Mouse (Mus musculus): Measurements from ENCODE around the gene Pard3b. TPM values are rescaled to one million over a fixed set of nuclear protein-coding genes. Genes with fewer than 3 reads are reported as not detected.

The Pard3b gene
- total RNA-seq, 2 experiments from 2014 or later, result 1.4 to 2.0 TPM

DNA sequence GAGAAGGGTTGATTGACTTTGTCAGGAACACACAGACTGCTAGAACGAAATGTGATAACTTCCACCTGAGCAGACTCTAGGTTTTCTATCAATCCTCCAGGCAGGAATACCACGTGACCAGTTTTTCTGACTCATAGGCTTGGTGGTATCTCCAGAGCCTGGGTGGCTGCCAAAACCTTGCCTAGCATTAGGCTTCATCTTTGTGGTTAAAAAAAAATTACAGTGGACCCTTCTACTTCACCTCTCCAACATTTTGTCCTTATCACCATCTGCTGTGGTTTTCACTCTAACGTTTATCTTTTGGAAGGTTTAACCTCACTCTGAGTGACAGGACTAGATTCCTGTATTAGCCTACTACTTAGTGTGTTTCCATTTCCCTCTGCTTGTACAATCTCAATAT lies 403.1 kb downstream of the Pard3b start:
- peak; percentile 63 for ATAC-seq (replicated peaks; ENCODE audit: low FRiP score, low TSS enrichment, poor library complexity, severe bottlenecking)

DNA sequence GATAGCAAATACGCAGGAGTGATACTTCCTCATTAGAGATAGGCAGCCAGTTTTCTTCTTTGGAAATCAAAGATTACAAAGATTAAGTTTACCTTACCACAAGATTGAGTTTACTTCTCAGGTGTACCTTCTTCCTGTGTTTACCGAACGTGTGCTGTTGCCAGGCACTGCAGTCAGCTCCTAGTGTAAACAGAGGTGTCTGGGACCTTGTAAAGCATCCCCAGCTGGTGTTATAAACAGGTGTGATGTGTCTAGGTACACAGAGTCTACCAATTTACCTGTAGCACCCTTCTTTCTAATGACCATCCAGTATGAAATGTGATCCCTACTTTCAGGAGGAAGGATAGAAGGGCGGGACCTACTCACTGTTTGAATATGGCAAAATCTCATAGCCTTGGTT lies 410.0 kb downstream of the Pard3b start:
- ATAC-seq (replicated peaks; ENCODE audit: low FRiP score, low TSS enrichment, poor library complexity, severe bottlenecking), result no peak

DNA sequence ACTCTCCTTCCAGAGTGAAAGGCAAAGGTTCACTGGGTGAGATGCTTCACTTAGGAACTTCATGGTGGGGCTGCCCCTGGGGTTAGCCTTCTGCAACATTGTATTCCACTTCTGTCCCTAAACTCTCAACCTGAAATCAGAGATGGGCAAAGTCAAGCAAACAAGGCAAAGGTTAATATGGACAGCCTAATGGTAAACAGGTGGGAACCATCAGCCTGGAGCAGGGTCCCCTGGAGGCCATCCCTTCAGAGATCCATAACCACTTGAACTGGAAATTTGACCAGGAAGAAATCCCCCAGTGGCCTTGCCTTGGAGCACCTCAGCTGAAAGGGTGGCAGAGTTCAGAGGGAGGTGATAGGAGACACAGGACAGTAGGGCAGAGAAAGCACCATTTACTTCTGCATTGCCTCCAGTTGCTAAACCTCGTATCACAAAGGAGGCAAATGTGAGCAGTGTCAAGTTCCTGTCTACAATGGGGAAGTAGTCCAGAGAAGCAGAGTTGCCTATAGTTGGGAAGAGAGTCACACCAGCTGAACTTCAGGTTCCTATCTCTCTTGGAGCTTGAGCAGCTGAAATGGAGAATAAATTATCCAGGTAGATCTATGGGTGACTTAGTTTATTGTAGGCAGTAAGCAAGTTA lies 412.7 kb downstream of the Pard3b start:
- no peak for ATAC-seq (replicated peaks; ENCODE audit: low FRiP score, low TSS enrichment, poor library complexity, severe bottlenecking)

DNA sequence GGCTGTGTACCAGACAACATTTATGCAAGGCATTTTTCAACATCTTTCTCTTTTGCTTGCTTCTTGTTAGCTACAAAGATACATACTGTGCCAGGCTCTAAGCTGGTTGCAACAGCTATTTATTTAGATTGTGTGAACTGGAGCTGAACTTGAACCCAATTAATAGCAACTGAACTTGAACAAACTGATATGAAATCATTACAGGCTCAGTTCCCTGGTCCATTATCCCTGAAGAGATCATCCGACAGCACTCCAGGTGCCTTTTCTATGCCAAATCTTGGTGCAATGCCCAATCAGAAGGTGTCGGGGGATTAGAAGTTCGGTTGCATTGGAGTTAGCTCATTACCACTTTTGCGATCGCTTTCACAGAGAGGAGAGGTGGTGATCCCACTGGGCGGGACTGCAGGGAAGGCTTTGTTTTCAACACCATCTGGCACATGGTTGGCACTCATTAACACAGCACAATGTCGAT lies 414.6 kb downstream of the Pard3b start:
- no peak for ATAC-seq (replicated peaks; ENCODE audit: low FRiP score, low TSS enrichment, poor library complexity, severe bottlenecking)

DNA sequence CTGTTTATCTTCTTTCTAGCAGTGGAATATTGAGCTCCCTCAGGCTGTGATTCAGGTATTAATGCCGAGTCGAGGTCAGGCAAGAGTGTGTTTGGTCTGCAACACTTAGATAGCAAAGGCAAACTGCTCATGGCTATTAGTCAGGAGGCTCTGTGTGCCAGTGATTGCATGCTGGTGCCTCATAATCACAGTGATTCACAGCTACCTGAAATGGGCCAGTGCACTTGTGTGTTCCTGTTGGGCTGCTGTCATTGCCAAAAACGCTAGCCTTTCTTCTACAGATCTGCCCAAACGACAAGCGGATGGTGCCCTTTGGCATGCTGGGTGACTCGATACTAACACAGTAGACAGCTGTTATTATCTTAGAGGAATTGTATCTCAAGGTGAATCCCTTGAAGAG lies 416.7 kb downstream of the Pard3b start:
- no peak for ATAC-seq (replicated peaks; ENCODE audit: low FRiP score, low TSS enrichment, poor library complexity, severe bottlenecking)

DNA sequence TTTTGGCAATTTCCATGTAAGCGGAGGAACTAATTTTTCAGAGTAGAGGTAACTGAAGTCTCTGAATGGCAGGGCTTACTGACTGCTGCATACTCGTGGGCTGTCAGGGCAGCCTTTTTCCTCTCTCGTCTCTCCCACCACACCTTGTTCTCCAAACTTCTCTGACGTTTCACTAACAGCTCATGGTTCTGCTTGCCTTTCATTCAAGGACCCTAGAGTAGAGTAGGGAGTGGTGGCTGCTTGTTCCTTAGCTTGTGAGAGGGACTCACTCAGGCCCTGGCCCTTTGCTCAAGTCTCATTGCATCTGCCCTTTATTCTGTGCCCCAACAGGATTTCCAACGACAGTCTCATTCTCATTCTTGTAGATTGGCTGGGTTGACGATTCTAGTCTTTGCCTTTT lies 432.0 kb downstream of the Pard3b start:
- ATAC-seq (replicated peaks; ENCODE audit: low FRiP score, low TSS enrichment, poor library complexity, severe bottlenecking), result no peak

DNA sequence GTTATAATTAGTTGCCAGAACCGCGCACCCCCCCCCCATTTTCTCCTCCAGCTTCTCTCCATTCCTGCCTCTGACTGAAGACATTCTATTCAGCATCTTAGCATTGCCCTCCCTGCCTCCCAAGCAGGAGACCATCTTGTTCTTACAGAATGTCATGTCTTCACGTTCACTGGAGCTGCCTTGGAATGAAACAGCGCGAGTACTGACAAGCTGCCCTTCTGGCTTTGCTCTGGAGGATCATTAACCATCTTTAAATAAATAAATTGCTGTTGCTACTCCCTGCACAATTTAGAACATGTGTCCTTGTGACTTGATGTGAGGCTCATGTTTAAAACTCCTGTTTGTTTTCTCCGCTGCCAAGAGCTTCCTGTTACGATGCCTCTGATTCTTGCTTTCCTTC lies 432.5 kb downstream of the Pard3b start:
- no peak for ATAC-seq (replicated peaks; ENCODE audit: low FRiP score, low TSS enrichment, poor library complexity, severe bottlenecking)

DNA sequence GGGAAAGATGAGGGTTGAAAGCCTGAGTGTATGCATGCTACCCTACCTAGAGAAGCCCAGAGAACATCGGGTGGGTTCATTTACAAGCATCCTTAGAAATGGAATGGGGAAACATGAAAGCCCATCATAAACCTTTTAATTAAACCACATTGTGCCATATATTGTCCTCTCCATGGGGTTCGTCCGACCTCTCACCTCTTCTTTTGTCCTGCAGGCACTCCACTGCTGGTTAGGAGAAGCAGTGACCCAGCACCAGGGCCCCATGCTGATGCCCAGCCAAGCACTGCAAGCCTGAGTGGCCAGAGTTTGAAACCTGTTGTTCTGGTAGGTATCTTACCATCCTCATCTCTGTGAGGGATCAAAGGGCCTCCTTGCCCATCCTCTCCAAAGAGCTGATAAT lies 437.5 kb downstream of the Pard3b start:
- ATAC-seq (replicated peaks; ENCODE audit: low FRiP score, low TSS enrichment, poor library complexity, severe bottlenecking), result no peak

DNA sequence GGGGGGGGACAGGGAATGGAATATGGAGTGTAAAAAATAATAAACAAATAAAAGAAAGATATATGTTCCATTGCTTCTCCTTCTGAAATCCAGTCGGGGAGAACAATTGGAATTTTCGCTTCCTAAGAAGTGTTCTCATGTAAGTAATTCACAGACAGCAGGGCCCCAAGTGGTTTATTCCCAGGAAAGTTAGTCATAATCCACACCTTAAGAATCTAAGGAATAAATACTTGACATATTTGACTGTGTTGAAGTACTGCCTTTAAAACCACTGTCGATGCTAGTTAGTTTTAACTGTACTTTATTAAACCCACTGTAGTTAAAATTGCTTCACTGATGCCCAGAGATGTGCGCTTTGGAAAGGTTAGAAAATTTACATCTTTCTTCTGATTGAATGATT lies 442.5 kb downstream of the Pard3b start:
- ATAC-seq (replicated peaks; ENCODE audit: low FRiP score, low TSS enrichment, poor library complexity, severe bottlenecking), result no peak

DNA sequence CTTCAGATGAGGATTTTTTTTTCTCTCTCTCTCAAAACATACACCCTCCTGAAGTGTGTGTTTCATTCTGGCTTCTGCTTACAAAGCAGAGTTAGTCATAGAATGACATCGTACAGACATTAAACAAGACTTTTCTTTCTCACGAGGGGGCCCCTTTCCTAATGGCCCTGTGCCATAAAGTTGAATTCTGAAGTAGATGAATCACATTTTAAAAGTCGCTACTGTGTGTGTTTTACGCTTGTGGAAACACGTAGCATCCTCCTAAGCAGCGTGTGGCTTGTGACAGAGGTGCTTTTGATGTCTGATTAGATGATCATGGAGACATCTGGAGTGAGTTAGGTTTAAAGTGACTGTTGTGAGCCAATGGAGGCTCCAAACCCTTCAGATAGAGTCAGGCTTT lies 447.4 kb downstream of the Pard3b start:
- ATAC-seq (replicated peaks; ENCODE audit: low FRiP score, low TSS enrichment, poor library complexity, severe bottlenecking), result no peak

DNA sequence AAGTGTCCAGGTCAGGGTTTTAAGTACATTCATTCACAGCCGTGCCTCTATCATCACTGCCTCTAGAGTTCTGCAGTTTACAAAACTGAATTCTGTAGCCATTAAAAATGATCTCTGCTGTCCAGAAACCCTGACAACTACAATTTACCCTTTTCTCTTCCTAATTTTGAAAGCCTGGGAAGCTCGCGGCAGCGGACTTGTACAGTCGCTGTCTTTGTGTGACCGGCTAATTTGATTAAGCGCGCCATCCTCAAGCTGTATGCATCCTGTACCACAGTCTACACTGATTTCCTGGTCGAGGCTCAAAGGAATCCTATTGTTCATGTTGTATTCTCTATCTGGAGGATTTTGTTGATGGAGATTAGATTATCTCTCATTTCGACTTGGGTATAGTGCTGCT lies 448.8 kb downstream of the Pard3b start:
- ATAC-seq (replicated peaks; ENCODE audit: low FRiP score, low TSS enrichment, poor library complexity, severe bottlenecking), result no peak

DNA sequence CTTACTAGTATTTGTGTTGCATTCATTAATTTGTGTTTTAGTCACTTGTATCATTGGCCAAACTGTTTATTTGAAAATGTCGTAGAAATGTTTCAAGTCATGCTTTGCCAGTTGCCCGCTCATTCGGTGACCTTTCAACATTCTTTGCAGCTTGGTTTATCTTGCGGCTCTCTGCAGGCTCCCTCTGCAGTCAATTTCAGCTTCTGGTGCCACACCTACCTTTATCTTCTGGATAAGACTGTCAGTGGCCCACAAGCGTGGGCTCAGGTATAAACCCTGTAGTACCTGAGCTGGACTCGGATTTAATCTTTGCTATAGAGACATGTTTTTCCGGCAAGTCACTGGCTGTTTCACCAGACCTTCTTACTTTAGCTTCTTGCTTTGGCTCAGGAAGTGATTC lies 456.3 kb downstream of the Pard3b start:
- no peak for ATAC-seq (replicated peaks; ENCODE audit: low FRiP score, low TSS enrichment, poor library complexity, severe bottlenecking)

DNA sequence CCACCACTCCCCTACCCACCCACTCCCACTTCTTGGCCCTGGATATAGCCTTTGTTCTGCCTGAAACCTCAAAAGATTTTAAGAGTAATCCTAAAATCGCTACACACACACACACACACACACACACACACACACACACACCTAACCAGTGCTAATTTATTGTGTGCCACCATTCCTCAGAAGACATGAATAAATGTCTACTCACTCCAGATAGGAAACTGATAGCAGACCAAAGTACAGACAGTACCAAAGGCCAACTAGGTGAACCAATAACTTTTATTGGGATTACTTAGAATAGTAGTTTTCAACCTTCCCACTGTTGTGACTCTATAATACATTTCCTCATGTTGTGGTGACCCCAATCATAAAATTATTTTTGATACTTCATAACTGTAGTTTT lies 483.8 kb downstream of the Pard3b start:
- ATAC-seq (replicated peaks; ENCODE audit: low FRiP score, low TSS enrichment, poor library complexity, severe bottlenecking), result no peak

DNA sequence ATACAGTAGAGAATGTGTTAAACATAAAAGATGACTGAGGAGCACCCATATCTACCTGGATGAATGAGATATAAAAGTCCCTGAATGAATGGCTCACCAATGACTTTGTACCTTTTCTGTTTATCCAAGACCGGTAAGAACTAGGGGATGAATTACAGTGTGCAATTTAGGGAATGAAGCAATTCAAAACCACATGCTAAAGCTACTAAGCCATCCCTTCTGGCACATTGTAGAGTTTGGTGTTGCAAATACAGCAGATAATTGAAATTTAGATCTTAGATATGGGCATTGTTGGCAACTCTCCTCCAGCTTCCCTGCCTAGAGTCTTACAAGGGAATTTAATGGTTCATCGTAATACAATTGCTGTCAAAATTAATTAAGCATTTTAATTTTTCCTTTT lies 490.6 kb downstream of the Pard3b start:
- no peak for ATAC-seq (replicated peaks; ENCODE audit: low FRiP score, low TSS enrichment, poor library complexity, severe bottlenecking)

DNA sequence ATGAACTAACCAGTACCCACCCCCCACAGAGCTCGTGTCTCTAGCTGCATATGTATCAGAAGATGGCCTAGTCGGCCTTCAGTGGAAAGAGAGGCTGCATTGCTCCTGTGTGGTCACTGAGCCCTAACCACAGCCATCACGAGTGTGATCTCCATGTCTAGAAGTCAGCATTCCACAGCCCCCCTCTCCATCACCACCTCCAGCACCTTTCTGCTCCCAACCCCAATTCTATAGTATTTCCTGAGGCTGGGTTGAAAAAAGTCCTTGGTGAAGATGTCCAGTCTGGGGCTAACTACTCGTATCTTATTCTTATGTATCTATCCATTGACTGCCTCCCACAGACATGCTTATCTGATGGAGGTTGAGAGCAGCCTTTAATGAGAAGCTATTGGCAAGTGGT lies 509.5 kb downstream of the Pard3b start:
- no peak for ATAC-seq (replicated peaks; ENCODE audit: low FRiP score, low TSS enrichment, poor library complexity, severe bottlenecking)

DNA sequence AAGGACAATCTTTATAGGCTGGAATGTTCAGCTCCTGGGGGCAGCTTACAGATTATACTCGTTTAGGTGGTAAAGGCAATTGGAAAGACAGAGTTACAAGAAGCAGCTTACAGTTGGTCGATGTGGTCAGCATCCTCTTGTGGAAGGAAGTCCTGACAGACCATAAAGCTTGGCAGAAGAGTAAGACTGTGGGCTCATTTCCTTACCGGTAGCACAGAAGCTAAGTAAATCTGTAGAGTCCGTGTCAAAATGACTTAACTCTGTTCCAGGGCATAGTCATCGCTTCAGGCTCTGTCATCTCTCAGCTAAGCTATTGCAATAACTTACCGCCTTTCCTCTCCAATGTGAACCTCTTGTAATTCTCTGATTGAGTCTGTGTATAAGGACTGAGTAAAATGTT lies 510.2 kb downstream of the Pard3b start:
- no peak for ATAC-seq (replicated peaks; ENCODE audit: low FRiP score, low TSS enrichment, poor library complexity, severe bottlenecking)

DNA sequence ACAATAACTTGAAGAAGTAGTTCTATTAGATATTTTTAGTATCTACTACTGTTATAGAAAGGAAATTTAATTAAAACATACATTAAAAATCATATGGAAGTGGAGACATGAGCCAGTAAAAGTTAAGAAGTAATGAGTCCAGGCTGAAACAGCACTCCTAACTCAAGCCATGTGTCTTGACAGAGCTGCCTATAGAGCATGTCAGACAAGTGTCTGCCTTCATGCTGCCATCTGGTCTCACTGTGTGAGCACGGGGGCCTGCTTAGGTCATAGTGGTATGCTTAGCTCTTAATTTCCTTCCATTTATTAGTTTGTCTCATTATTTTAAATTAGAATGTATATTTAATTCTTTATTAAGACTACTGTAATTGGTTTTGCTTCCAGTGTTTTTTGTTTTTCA lies 517.3 kb downstream of the Pard3b start:
- ATAC-seq (replicated peaks; ENCODE audit: low FRiP score, low TSS enrichment, poor library complexity, severe bottlenecking), result no peak

DNA sequence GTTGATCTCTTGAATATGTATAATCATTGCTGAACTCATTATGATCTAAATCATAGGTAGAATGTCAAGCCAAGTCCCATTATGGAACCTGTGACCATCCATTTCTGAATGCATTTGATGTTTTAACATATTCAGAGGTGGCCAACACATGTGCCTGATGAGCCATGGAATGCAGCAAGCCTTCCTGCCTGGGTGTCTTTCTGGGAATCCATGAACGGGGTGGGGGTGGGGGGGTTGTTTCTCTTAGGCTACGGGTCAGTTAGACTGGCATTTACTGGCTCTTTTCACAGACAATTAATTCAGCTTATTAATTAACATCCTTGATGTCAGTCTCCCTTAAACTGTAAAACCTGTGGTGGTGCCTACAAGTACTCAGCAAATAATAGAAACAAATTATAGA lies 521.0 kb downstream of the Pard3b start:
- no peak for ATAC-seq (replicated peaks; ENCODE audit: low FRiP score, low TSS enrichment, poor library complexity, severe bottlenecking)

DNA sequence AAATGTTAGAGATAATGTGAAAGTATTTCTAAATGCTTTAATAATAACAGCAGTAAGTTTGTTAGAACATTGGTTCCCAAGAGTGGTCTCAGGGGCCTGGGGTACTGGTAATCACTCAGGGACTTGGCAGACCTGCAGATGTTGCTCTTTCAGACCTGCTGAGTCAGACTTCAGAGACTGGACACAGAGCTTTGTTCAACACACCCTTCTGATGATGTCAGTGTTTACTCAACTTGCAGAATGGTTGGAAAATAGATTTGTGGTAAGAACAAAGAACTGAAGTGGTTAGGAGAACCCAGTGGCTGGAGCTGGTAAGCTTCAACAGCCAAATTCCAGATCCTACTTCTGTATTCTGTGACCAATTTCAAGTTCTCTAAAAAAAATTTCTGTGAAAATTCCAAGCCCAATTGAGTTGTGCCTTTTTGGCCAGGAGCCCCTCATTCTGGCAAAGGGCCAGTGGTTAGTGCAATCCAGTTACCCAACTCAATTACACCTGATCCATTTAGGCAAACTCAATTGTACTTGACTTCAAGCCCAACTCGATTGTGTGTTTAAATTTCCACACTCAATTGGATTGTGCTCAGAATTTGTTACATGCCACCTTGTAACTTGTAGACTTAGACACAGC lies 536.5 kb downstream of the Pard3b start:
- ATAC-seq (replicated peaks; ENCODE audit: low FRiP score, low TSS enrichment, poor library complexity, severe bottlenecking), result no peak

DNA sequence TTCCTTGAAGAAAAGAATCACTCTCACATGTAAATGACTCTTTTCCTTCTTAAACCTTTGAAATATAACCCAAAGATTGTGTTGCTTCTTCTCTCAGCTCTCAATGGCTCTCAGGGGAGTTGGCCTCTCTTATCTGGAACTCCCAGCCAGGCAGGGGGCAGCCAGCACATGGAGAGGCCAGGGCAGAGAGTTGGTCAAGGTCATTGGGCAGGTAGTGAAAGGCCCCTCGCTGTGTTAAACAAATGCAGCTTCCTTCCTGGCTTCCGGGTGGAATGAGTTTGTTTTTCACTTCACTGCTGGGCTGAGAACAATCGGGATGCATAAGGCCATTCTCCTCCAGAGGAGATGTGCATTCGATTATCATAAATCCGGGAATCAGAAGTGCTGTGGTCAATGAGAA lies 543.0 kb downstream of the Pard3b start:
- no peak for ATAC-seq (replicated peaks; ENCODE audit: low FRiP score, low TSS enrichment, poor library complexity, severe bottlenecking)

DNA sequence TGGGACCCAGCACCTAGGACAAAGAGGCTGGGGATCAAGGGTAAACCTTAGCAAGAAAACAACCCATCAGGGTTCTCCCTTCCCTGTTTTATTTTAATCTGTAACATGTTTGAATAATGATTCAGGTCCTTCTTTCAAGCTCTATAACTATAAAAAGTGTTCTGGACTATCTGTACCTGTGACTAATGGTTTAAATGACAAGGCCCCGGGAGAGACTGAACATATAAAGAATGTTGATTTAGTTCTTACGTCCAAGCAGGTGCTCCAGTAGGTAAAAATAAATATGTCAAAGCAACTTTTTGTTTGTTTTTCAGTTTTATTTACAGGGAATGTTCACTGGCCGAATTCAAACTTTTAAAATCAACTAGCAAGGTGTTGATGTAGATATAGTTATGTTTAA lies 544.0 kb downstream of the Pard3b start:
- ATAC-seq (replicated peaks; ENCODE audit: low FRiP score, low TSS enrichment, poor library complexity, severe bottlenecking), result no peak

DNA sequence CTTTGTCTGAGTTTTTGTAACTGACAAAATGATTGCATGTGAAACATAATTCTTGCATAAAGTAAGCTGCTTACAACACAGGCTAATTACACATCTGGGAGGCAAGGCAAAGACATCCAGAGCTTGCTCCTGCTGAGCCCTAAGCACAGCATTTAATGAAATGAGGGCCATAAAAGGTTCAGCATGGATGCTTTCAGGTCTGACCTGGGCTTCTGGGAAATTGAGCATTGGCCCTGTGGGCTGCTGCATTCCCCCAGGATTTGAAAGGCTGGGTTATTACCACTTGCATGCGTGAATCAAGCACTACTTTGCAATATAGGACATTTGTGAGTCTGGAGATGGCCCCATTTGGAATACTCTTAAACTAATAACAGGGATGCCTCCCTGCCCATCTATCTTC lies 552.2 kb downstream of the Pard3b start:
- no peak for ATAC-seq (replicated peaks; ENCODE audit: low FRiP score, low TSS enrichment, poor library complexity, severe bottlenecking)
